ENCODE assay signal across 10 mouse cellular contexts in genomic region chr6:101534214-101535052, GRCm38 (mm10).
DNase-seq lines count a peak whose midpoint lies in the region; ATAC-seq and TF ChIP-seq lines count a peak whose summit lies in the region.
"Had no signal": no experiment of that assay in that cellular context is flagged by ENCODE, and none has a peak within 500 bp of the region (broad histone marks: within the 10 kb centered on the region; RNA-seq: fewer than 3 reads in every experiment).

No protein-coding gene starts in this region.

- 0 out of 2 replicates have a peak, but pooled peaks have one; percentile 61 for ATAC-seq in midbrain, embryonic 11.5 days (ENCODE audit: low FRiP score)
- ATAC-seq in neural tube, embryonic 14.5 days (ENCODE audit: low read depth): peak; percentile 56; the same call in 1 of the 2 replicates
- ATAC-seq in erythroid progenitor cell, adult 5-6 weeks (replicated peaks; ENCODE audit: low FRiP score, poor library complexity, severe bottlenecking): no peak

- peak; percentile 39 for DNase-seq in adrenal gland, adult 2 months
- no peak for DNase-seq in adrenal gland, adult 8-10 months
- peak; percentile 86 for DNase-seq in midbrain, embryonic 11.5 days (ENCODE audit: low spot score, missing footprints)
- no peak for DNase-seq in midbrain, embryonic 10.5 days (ENCODE audit: low spot score)
- DNase-seq in forelimb bud, embryonic 11.5 days (ENCODE audit: low read depth, low spot score): peak; percentile 40
- DNase-seq in left cerebral cortex, adult 2 months (ENCODE audit: extremely low spot score in 1 of 2, low spot score in 2 of 2): peak in 1 of 2 experiments; percentile 48

- no peak overlapping the region for H3K27ac ChIP-seq in midbrain, embryonic 11.5 days (ENCODE audit: low read depth, low read length)
- H3K27ac ChIP-seq in midbrain, embryonic 10.5 days (replicated peaks): no peak overlapping the region
- no peak overlapping the region for H3K27ac ChIP-seq in left cerebral cortex, adult 2 months
- H3K27ac ChIP-seq in neural tube, embryonic 14.5 days (ENCODE audit: low read depth, low read length): no peak overlapping the region
- H3K27ac ChIP-seq: embryonic facial prominence, embryonic 13.5 days; limb, embryonic 15.5 days had no signal

- intact Hi-C loops in left cerebral cortex, adult 2 months (cut with DNase I): loop anchor here (1.0 to 10.0 kb wide), 3 partner anchors 182 to 650 kb away; no protein-coding TSS in a partner anchor

- H3K4me2 ChIP-seq in midbrain, embryonic 11.5 days: no peak overlapping the region
- no peak overlapping the region for H3K4me2 ChIP-seq in neural tube, embryonic 14.5 days (ENCODE audit: low read depth, low read length)
- H3K4me2 ChIP-seq: embryonic facial prominence, embryonic 13.5 days; limb, embryonic 15.5 days had no signal

- peak; percentile 83 for TF ChIP-seq CTCF in left cerebral cortex, adult 2 months (IDR thresholded peaks at IDR 0.05)

- no peaks in the 10 kb centered on the region for H3K4me1 ChIP-seq in midbrain, embryonic 11.5 days (ENCODE audit: control insufficient read depth, insufficient read depth, low read length)
- peaks cover 15% of the 10 kb centered on the region for H3K4me1 ChIP-seq in midbrain, embryonic 10.5 days
- no peaks in the 10 kb centered on the region for H3K4me1 ChIP-seq in neural tube, embryonic 14.5 days (ENCODE audit: control insufficient read depth, insufficient read depth, low read length)

- H3K4me3 ChIP-seq in midbrain, embryonic 11.5 days (ENCODE audit: low read depth, low read length): no peak overlapping the region
- no peak overlapping the region for H3K4me3 ChIP-seq in midbrain, embryonic 10.5 days
- no peak overlapping the region for H3K4me3 ChIP-seq in left cerebral cortex, adult 2 months
- H3K4me3 ChIP-seq in neural tube, embryonic 14.5 days (ENCODE audit: low read depth, low read length): no peak overlapping the region
- H3K4me3 ChIP-seq: embryonic facial prominence, embryonic 13.5 days; limb, embryonic 15.5 days had no signal

- H3K9ac ChIP-seq in midbrain, embryonic 11.5 days (ENCODE audit: low read length): no peak overlapping the region
- no peak overlapping the region for H3K9ac ChIP-seq in neural tube, embryonic 14.5 days (replicated peaks; ENCODE audit: low read depth, low read length)
- H3K9ac ChIP-seq: embryonic facial prominence, embryonic 13.5 days; limb, embryonic 15.5 days had no signal

- H3K36me3 ChIP-seq in midbrain, embryonic 11.5 days (ENCODE audit: control insufficient read depth, insufficient read depth, low read length): no peaks in the 10 kb centered on the region
- H3K36me3 ChIP-seq in midbrain, embryonic 10.5 days: no peaks in the 10 kb centered on the region
- H3K36me3 ChIP-seq in neural tube, embryonic 14.5 days (ENCODE audit: control insufficient read depth, insufficient read depth, low read length): no peaks in the 10 kb centered on the region
- H3K36me3 ChIP-seq: embryonic facial prominence, embryonic 13.5 days; limb, embryonic 15.5 days had no signal

- 54% methylated on average over 9 of the region's 9 CpGs for WGBS in midbrain, embryonic 11.5 days
- 54% methylated on average over 9 of the region's 9 CpGs for WGBS in midbrain, embryonic 10.5 days
- WGBS in neural tube, embryonic 14.5 days: 32% methylated on average over 9 of the region's 9 CpGs

- no peaks in the 10 kb centered on the region for H3K27me3 ChIP-seq in midbrain, embryonic 11.5 days (ENCODE audit: control insufficient read depth, insufficient read depth, low read length)
- no peaks in the 10 kb centered on the region; the same call in 1 of the 2 replicates for H3K27me3 ChIP-seq in midbrain, embryonic 10.5 days (ENCODE audit: low read depth, poor library complexity, severe bottlenecking)
- H3K27me3 ChIP-seq in neural tube, embryonic 14.5 days (ENCODE audit: control insufficient read depth, insufficient read depth, low read length): no peaks in the 10 kb centered on the region
- H3K27me3 ChIP-seq: embryonic facial prominence, embryonic 13.5 days; limb, embryonic 15.5 days had no signal

- no peaks in the 10 kb centered on the region for H3K9me3 ChIP-seq in midbrain, embryonic 11.5 days (ENCODE audit: control insufficient read depth, low read length)
- no peaks in the 10 kb centered on the region for H3K9me3 ChIP-seq in midbrain, embryonic 10.5 days (replicated peaks)
- no peaks in the 10 kb centered on the region for H3K9me3 ChIP-seq in neural tube, embryonic 14.5 days (ENCODE audit: control insufficient read depth, low read length)
- H3K9me3 ChIP-seq: embryonic facial prominence, embryonic 13.5 days; limb, embryonic 15.5 days had no signal

Comparison
In these comparisons a context has a peak if more than half of its experiments do, and no peak if none do; other contexts are left out.
1. DNase-seq: peak in adrenal gland, adult 2 months (single experiment), midbrain, embryonic 11.5 days (single experiment) and forelimb bud, embryonic 11.5 days (single experiment); none in adrenal gland, adult 8-10 months (single experiment) and midbrain, embryonic 10.5 days (single experiment).